Mouse (Mus musculus) MEL (cell line): ENCODE data around the gene Stim1. TPM values are rescaled to one million over a fixed set of nuclear protein-coding genes. Genes with fewer than 3 reads are reported as not detected.

ENCODE experiments used
- DNase-seq: peaks from one replicate; pipeline ENCODE4 v3.0.0; 2011; ENCODE audit warnings: low read depth, low spot score
- H3K27ac ChIP-seq: 2 replicates; pipeline ENCODE4 v1.5.1; 2012; ENCODE audit warnings: low read depth, mild to moderate bottlenecking, control low read depth, low read length, moderate library complexity; ENCODE audit not compliant: control insufficient read depth
- H3K27me3 ChIP-seq, 2 experiments: fragments of 150-350 bp in 1 of 2; sonication (generic) in 1 of 2; 2 replicates each; pipeline ENCODE4 v1.6.1; 2012; ENCODE audit warnings: low read length in 2 of 2, mild to moderate bottlenecking in 2 of 2, improper control_type of control experiment in 1 of 2, moderate library complexity in 1 of 2; ENCODE audit not compliant: insufficient read depth in 2 of 2, control insufficient read depth in 1 of 2
- H3K36me3 ChIP-seq, 2 experiments: 2 replicates each; pipeline ENCODE4 v1.6.1; 2012 to 2014; ENCODE audit warnings: low read length in 2 of 2, improper control_type of control experiment in 1 of 2, inconsistent platforms in 1 of 2, mild to moderate bottlenecking in 1 of 2; ENCODE audit not compliant: insufficient read depth in 2 of 2, control insufficient read depth in 1 of 2
- H3K4me1 ChIP-seq, 2 experiments: fragments of 150-350 bp in 1 of 2; sonication (generic) in 1 of 2; 2 replicates each; pipeline ENCODE4 v1.6.1; 2012; ENCODE audit warnings: low read length in 2 of 2, improper control_type of control experiment in 1 of 2, mild to moderate bottlenecking in 1 of 2; ENCODE audit not compliant: insufficient read depth in 2 of 2, control insufficient read depth in 1 of 2
- H3K4me3 ChIP-seq, 2 experiments: fragments of 150-350 bp in 1 of 2; sonication (generic) in 1 of 2; 2 replicates each; pipeline ENCODE4 v1.5.1; 2012; ENCODE audit warnings: low read depth in 2 of 2, low read length in 2 of 2, mild to moderate bottlenecking in 2 of 2, moderate library complexity in 2 of 2, control low read depth in 1 of 2, improper control_type of control experiment in 1 of 2; ENCODE audit not compliant: control insufficient read depth in 1 of 2, insufficient read depth in 1 of 2
- H3K79me2 ChIP-seq: 2 replicates; pipeline ENCODE4 v1.6.1; 2012; ENCODE audit warnings: mild to moderate bottlenecking, low read length, moderate library complexity; ENCODE audit not compliant: control insufficient read depth, poor library complexity, insufficient read depth
- H3K9ac ChIP-seq: 2 replicates; pipeline ENCODE4 v1.6.1; 2012; ENCODE audit warnings: low read depth, mild to moderate bottlenecking, control low read depth, low read length, moderate library complexity; ENCODE audit not compliant: control insufficient read depth, poor library complexity, severe bottlenecking
- H3K9me3 ChIP-seq: fragments of 150-350 bp; sonication (generic); replicated peaks from 2 replicates; pipeline ENCODE4 v1.6.1; 2012; ENCODE audit warnings: mild to moderate bottlenecking, low read length, improper control_type of control experiment, moderate library complexity; ENCODE audit not compliant: insufficient read depth
- BHLHE40 ChIP-seq: IDR thresholded peaks from 2 replicates; pipeline ENCODE4 v1.6.1; 2012; ENCODE audit warnings: low read depth, mild to moderate bottlenecking, inconsistent platforms, low read length, improper control_type of control experiment, borderline replicate concordance
- CHD1 ChIP-seq: IDR thresholded peaks from 2 replicates; pipeline ENCODE4 v1.6.1; 2012; ENCODE audit warnings: low read depth, mild to moderate bottlenecking, inconsistent platforms, low read length, improper control_type of control experiment
- CHD2 ChIP-seq: IDR thresholded peaks from 2 replicates; pipeline ENCODE4 v1.6.1; 2011; ENCODE audit warnings: low read length, improper control_type of control experiment
- CTCF ChIP-seq, 3 experiments: IDR thresholded peaks in 2 of 3; conservative IDR thresholded peaks in 1 of 3; 2 replicates each; pipeline ENCODE4 v1.5.1; 2011 to 2012; ENCODE audit warnings: low read length in 3 of 3, low read depth in 2 of 3, mild to moderate bottlenecking in 2 of 3, improper control_type of control experiment in 1 of 3, inconsistent platforms in 1 of 3, mixed read lengths in 1 of 3, moderate library complexity in 1 of 3; ENCODE audit not compliant: control insufficient read depth in 1 of 3, insufficient read depth in 1 of 3, poor library complexity in 1 of 3, severe bottlenecking in 1 of 3
- E2F4 ChIP-seq: IDR thresholded peaks from 2 replicates; pipeline ENCODE4 v1.6.1; 2011; ENCODE audit warnings: low read depth, low read length, improper control_type of control experiment, borderline replicate concordance
- ELF1 ChIP-seq: IDR thresholded peaks from 2 replicates; pipeline ENCODE4 v1.6.1; 2014; ENCODE audit warnings: low read depth, mild to moderate bottlenecking, inconsistent platforms, low read length, improper control_type of control experiment, moderate library complexity
- EP300 ChIP-seq, 2 experiments: IDR thresholded peaks; 2 replicates each; pipeline ENCODE4 v1.6.1; 2011; ENCODE audit warnings: improper control_type of control experiment in 2 of 2, low read length in 2 of 2, low read depth in 1 of 2, mild to moderate bottlenecking in 1 of 2
- ETS1 ChIP-seq: IDR thresholded peaks from 2 replicates; pipeline ENCODE4 v1.6.1; 2012; ENCODE audit warnings: low read depth, mild to moderate bottlenecking, inconsistent platforms, low read length, improper control_type of control experiment, moderate library complexity
- GABPA ChIP-seq: IDR thresholded peaks from 2 replicates; pipeline ENCODE4 v1.6.1; 2012; ENCODE audit warnings: low read depth, mild to moderate bottlenecking, inconsistent platforms, low read length, improper control_type of control experiment, moderate library complexity
- GATA1 ChIP-seq: IDR thresholded peaks from 2 replicates; pipeline ENCODE4 v1.6.1; 2011; ENCODE audit warnings: low read depth, low read length, improper control_type of control experiment
- HCFC1 ChIP-seq: IDR thresholded peaks from 2 replicates; pipeline ENCODE4 v1.6.1; 2012; ENCODE audit warnings: low read depth, mild to moderate bottlenecking, inconsistent platforms, low read length, improper control_type of control experiment, moderate library complexity
- JUND ChIP-seq: IDR thresholded peaks from 2 replicates; pipeline ENCODE4 v1.6.1; 2011; ENCODE audit warnings: low read depth, mild to moderate bottlenecking, improper control_type of control experiment, low read length
- KAT2A ChIP-seq: conservative IDR thresholded peaks from 2 replicates; pipeline ENCODE4 v1.6.1; 2012; ENCODE audit warnings: low read depth, low read length, improper control_type of control experiment, inconsistent platforms
- MAX ChIP-seq: IDR thresholded peaks from 2 replicates; pipeline ENCODE4 v1.6.1; 2011; ENCODE audit warnings: low read length, improper control_type of control experiment
- MAZ ChIP-seq: IDR thresholded peaks from 2 replicates; pipeline ENCODE4 v1.6.1; 2012; ENCODE audit warnings: low read depth, mild to moderate bottlenecking, inconsistent platforms, low read length, improper control_type of control experiment
- MEF2A ChIP-seq: IDR thresholded peaks from 2 replicates; pipeline ENCODE4 v1.6.1; 2014; ENCODE audit warnings: low read depth, mild to moderate bottlenecking, inconsistent platforms, low read length, improper control_type of control experiment; ENCODE audit not compliant: poor library complexity, insufficient replicate concordance, severe bottlenecking; ENCODE audit errors: extremely low read depth
- MXI1 ChIP-seq: IDR thresholded peaks from 2 replicates; pipeline ENCODE4 v1.6.1; 2011; ENCODE audit warnings: mild to moderate bottlenecking, low read depth, low read length, improper control_type of control experiment
- MYB ChIP-seq: IDR thresholded peaks from 2 replicates; pipeline ENCODE4 v1.6.1; 2011; ENCODE audit warnings: mild to moderate bottlenecking, low read depth, low read length, improper control_type of control experiment
- MYC ChIP-seq: IDR thresholded peaks from 2 replicates; pipeline ENCODE4 v1.6.1; 2011; ENCODE audit warnings: low read depth, mild to moderate bottlenecking, low read length, improper control_type of control experiment, moderate library complexity
- NELFE ChIP-seq: IDR thresholded peaks from 2 replicates; pipeline ENCODE4 v1.6.1; 2011; ENCODE audit warnings: low read depth, low read length, improper control_type of control experiment
- NRF1 ChIP-seq: IDR thresholded peaks from 2 replicates; pipeline ENCODE4 v1.6.1; 2014; ENCODE audit warnings: low read depth, mild to moderate bottlenecking, inconsistent platforms, low read length, improper control_type of control experiment, moderate library complexity; ENCODE audit not compliant: poor library complexity, insufficient read depth, severe bottlenecking
- POLR2A ChIP-seq, 2 experiments: IDR thresholded peaks; 2 replicates each; pipeline ENCODE4 v1.6.1; 2011 to 2012; ENCODE audit warnings: low read length in 2 of 2, mild to moderate bottlenecking in 2 of 2, control low read depth in 1 of 2, improper control_type of control experiment in 1 of 2, low read depth in 1 of 2, moderate library complexity in 1 of 2; ENCODE audit not compliant: control insufficient read depth in 1 of 2, insufficient read depth in 1 of 2, poor library complexity in 1 of 2
- POLR2AphosphoS2 ChIP-seq: IDR thresholded peaks from 2 replicates; pipeline ENCODE4 v1.6.1; 2011; ENCODE audit warnings: low read length, improper control_type of control experiment
- POLR2AphosphoS5 ChIP-seq: IDR thresholded peaks from 2 replicates; pipeline ENCODE4 v1.6.1; 2012; ENCODE audit warnings: low read depth, borderline replicate concordance, mild to moderate bottlenecking, inconsistent platforms, low read length, moderate library complexity, mixed read lengths
- RAD21 ChIP-seq: IDR thresholded peaks from 2 replicates; pipeline ENCODE4 v1.6.1; 2011; ENCODE audit warnings: mild to moderate bottlenecking, low read depth, low read length, improper control_type of control experiment
- RCOR1 ChIP-seq: IDR thresholded peaks from 2 replicates; pipeline ENCODE4 v1.6.1; 2012; ENCODE audit warnings: low read depth, mild to moderate bottlenecking, inconsistent platforms, low read length, improper control_type of control experiment
- SIN3A ChIP-seq: IDR thresholded peaks from 2 replicates; pipeline ENCODE4 v1.6.1; 2012; ENCODE audit warnings: low read length, improper control_type of control experiment, inconsistent platforms
- SMC3 ChIP-seq: IDR thresholded peaks from 2 replicates; pipeline ENCODE4 v1.6.1; 2011; ENCODE audit warnings: low read depth, low read length, improper control_type of control experiment
- TAL1 ChIP-seq: IDR thresholded peaks from 2 replicates; pipeline ENCODE4 v1.6.1; 2012; ENCODE audit warnings: mild to moderate bottlenecking, inconsistent platforms, low read length, moderate library complexity, mixed read lengths
- TBP ChIP-seq: IDR thresholded peaks from 2 replicates; pipeline ENCODE4 v1.8.0; 2011; ENCODE audit warnings: low read depth, low read length, improper control_type of control experiment
- TCF12 ChIP-seq: IDR thresholded peaks from 2 replicates; pipeline ENCODE4 v1.6.1; 2014; ENCODE audit warnings: low read depth, mild to moderate bottlenecking, inconsistent platforms, low read length, improper control_type of control experiment, moderate library complexity
- UBTF ChIP-seq: IDR thresholded peaks from 2 replicates; pipeline ENCODE4 v1.6.1; 2012; ENCODE audit warnings: low read depth, mild to moderate bottlenecking, inconsistent platforms, low read length, improper control_type of control experiment, moderate library complexity, borderline replicate concordance; ENCODE audit not compliant: insufficient read depth
- USF1 ChIP-seq: IDR thresholded peaks from 2 replicates; pipeline ENCODE4 v1.6.1; 2014; ENCODE audit warnings: low read depth, mild to moderate bottlenecking, inconsistent platforms, low read length, improper control_type of control experiment, moderate library complexity
- USF2 ChIP-seq, 2 experiments: IDR thresholded peaks; 2 replicates each; pipeline ENCODE4 v1.6.1; 2011 to 2012; ENCODE audit warnings: improper control_type of control experiment in 2 of 2, low read length in 2 of 2, borderline replicate concordance in 1 of 2, inconsistent platforms in 1 of 2, low read depth in 1 of 2, mild to moderate bottlenecking in 1 of 2; ENCODE audit not compliant: insufficient read depth in 1 of 2
- ZC3H11A ChIP-seq: IDR thresholded peaks from 2 replicates; pipeline ENCODE4 v1.6.1; 2012; ENCODE audit warnings: low read depth, mild to moderate bottlenecking, inconsistent platforms, low read length, improper control_type of control experiment
- ZKSCAN1 ChIP-seq: IDR thresholded peaks from 2 replicates; pipeline ENCODE4 v1.6.1; 2012; ENCODE audit warnings: low read depth, mild to moderate bottlenecking, inconsistent platforms, low read length, improper control_type of control experiment, moderate library complexity
- ZMIZ1 ChIP-seq: IDR thresholded peaks from 2 replicates; pipeline ENCODE4 v1.6.1; 2012; ENCODE audit warnings: low read depth, mild to moderate bottlenecking, inconsistent platforms, low read length, improper control_type of control experiment, moderate library complexity
- ZNF384 ChIP-seq: IDR thresholded peaks from 2 replicates; pipeline ENCODE4 v1.6.1; 2012; ENCODE audit warnings: low read depth, mild to moderate bottlenecking, inconsistent platforms, low read length, improper control_type of control experiment
- polyA plus RNA-seq, 2 experiments: library from polyadenylated mRNA; stranded (reverse) in 1 of 2; unstranded in 1 of 2; fragments of >175 nt in 1 of 2; fragments of >200 nt in 1 of 2; gene quantifications; 2 replicates each; pipeline versions ENCODE4 v1.2.1 to v1.2.4; 2012; ENCODE audit warnings: low replicate concordance in 2 of 2, low read depth in 1 of 2; ENCODE audit not compliant: insufficient read length in 2 of 2, insufficient read depth in 1 of 2, missing spikeins in 1 of 2
- total RNA-seq: library from RNA; depleted of rRNA; stranded (reverse); fragments of 300-350 nt; gene quantifications from 2 replicates; pipeline ENCODE4 v1.2.3, GENCODE M21; 2012

Stim1 gene
- total and polyA plus RNA-seq, 3 experiments: 26.1 to 65.0 TPM; not detected in 1

DNA sequence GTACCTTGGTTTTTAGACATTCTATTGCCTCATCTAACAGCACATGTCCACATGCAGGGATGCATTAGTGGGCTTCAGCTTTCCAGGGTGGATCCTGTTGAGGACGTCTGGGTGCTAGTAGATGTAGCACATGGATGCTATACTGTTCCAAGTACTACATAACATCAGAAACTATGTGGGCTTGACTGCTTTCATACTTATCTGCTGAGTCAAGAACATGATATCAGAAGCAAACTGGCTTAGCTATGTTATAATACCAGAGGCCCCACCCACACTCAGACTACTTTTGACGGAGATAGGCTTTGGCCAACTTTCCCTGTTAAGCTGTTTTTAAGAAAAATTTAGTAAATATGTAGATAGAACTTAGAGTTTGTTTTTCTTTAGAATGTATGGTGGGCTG is 176.7 kb downstream of the Stim1 start:
- H3K9me3 ChIP-seq: no peaks in the 10 kb centered on the region
- peaks cover 8 to 20% of the 10 kb centered on the region in 2 experiments for H3K4me1 ChIP-seq
- H3K4me3 ChIP-seq: peak overlapping the region; percentile 26 to 28
- peak; percentile 74 for DNase-seq
- H3K27me3 ChIP-seq: no peaks in the 10 kb centered on the region
- peak overlapping the region; percentile 44 for H3K27ac ChIP-seq
- H3K36me3 ChIP-seq: peaks cover 30 to 31% of the 10 kb centered on the region in 2 experiments
- peaks cover 31% of the 10 kb centered on the region for H3K79me2 ChIP-seq
- H3K9ac ChIP-seq: peak overlapping the region; percentile 52
- TF ChIP-seq USF2 (IDR thresholded peaks at IDR 0.05; ENCODE audit: borderline replicate concordance in 1 of 2, insufficient read depth in 1 of 2, low read depth in 1 of 2, low read length in 2 of 2) (no peak), UBTF (no peak), RAD21 (no peak), ZKSCAN1 (no peak), ELF1 (no peak), POLR2A (IDR thresholded peaks at IDR 0.05; ENCODE audit: control insufficient read depth in 1 of 2, insufficient read depth in 1 of 2, low read depth in 1 of 2, low read length in 2 of 2, poor library complexity in 1 of 2) (no peak), USF1 (no peak), ZC3H11A (no peak), CHD2 (no peak), EP300 (IDR thresholded peaks at IDR 0.05; ENCODE audit: low read depth in 1 of 2, low read length in 2 of 2) (peak; percentile 11 to 49; a peak in 1 of 4 replicates), MYB (no peak), TAL1 (no peak), KAT2A (no peak), MEF2A (no peak), MXI1 (peak; percentile 78), SMC3 (no peak), NRF1 (no peak), NELFE (no peak), BHLHE40 (no peak), GABPA (no peak), E2F4 (no peak), MAZ (no peak), GATA1 (peak; percentile 64), TCF12 (0 out of 2 replicates have a peak, but pooled peaks have one; percentile 24), JUND (no peak), TBP (no peak), ZNF384 (no peak), POLR2AphosphoS2 (no peak), POLR2AphosphoS5 (no peak), CHD1 (no peak), RCOR1 (no peak), MYC (no peak), MAX (no peak), CTCF (IDR thresholded peaks at IDR 0.05 in 2 of 3, conservative IDR thresholded peaks at IDR 0.05 in 1 of 3; ENCODE audit: control insufficient read depth in 1 of 3, insufficient read depth in 1 of 3, low read depth in 2 of 3, low read length in 3 of 3, poor library complexity in 1 of 3, severe bottlenecking in 1 of 3) (no peak), ETS1 (peak; percentile 52), HCFC1 (no peak), SIN3A (peak; percentile 63), ZMIZ1 (no peak)
